In genomic region chr5:34177091-34177490, GRCm38 (mm10) we compare ENCODE assay signal across 16 mouse cellular contexts. TPM values are rescaled to one million over a fixed set of nuclear protein-coding genes. Genes with fewer than 3 reads are reported as not detected.
DNase-seq lines count a peak whose midpoint lies in the region; ATAC-seq and TF ChIP-seq lines count a peak whose summit lies in the region.
"Had no signal": no experiment of that assay in that cellular context is flagged by ENCODE, and none has a peak within 500 bp of the region (broad histone marks: within the 10 kb centered on the region; RNA-seq: fewer than 3 reads in every experiment).

No protein-coding gene starts in this region.

- no peaks in the 10 kb centered on the region for H3K27me3 ChIP-seq in heart, embryonic 12.5 days (replicated peaks)
- no peaks in the 10 kb centered on the region for H3K27me3 ChIP-seq in limb, embryonic 13.5 days
- H3K27me3 ChIP-seq: embryonic facial prominence, embryonic 12.5 days; liver, embryonic 15.5 days; neural tube, embryonic 15.5 days; stomach, embryonic 15.5 days had no signal

- H3K27ac ChIP-seq in heart, embryonic 12.5 days (ENCODE audit: poor library complexity, severe bottlenecking) = no peak overlapping the region
- H3K27ac ChIP-seq in limb, embryonic 13.5 days = no peak overlapping the region
- H3K27ac ChIP-seq: embryonic facial prominence, embryonic 12.5 days; forebrain, embryonic 10.5 days; heart, adult 2 months; kidney, postnatal 0 days; liver, embryonic 15.5 days; neural tube, embryonic 15.5 days; stomach, embryonic 15.5 days had no signal

- no peaks in the 10 kb centered on the region for H3K9me3 ChIP-seq in heart, embryonic 12.5 days (replicated peaks)
- no peaks in the 10 kb centered on the region for H3K9me3 ChIP-seq in limb, embryonic 13.5 days
- H3K9me3 ChIP-seq: embryonic facial prominence, embryonic 12.5 days; forebrain, embryonic 10.5 days; liver, embryonic 15.5 days; neural tube, embryonic 15.5 days; stomach, embryonic 15.5 days had no signal

- ATAC-seq in heart, embryonic 12.5 days (ENCODE audit: insufficient number of reproducible peaks, low FRiP score) = no peak
- ATAC-seq in limb, embryonic 13.5 days (ENCODE audit: low FRiP score, low read depth) = no peak

- peak; percentile 86 for DNase-seq in heart, adult 11 months
- DNase-seq in right cerebral cortex, postnatal 25 days = peak; percentile 4
- DNase-seq in right cerebral cortex, postnatal 4 days = no peak
- peak; percentile 86 for DNase-seq in brain, adult 2 months (ENCODE audit: low read depth, low spot score)
- no peak for DNase-seq in kidney, postnatal 25 days
- no peak for DNase-seq in lung, adult 2 months
- DNase-seq: heart, postnatal 14 days had no signal

- peaks cover 3% of the 10 kb centered on the region; the same call in 1 of the 2 replicates for H3K4me1 ChIP-seq in heart, embryonic 12.5 days (replicated peaks)
- H3K4me1 ChIP-seq in limb, embryonic 13.5 days = no peaks in the 10 kb centered on the region
- peaks cover 12% of the 10 kb centered on the region for H3K4me1 ChIP-seq in lung, adult 2 months (ENCODE audit: control insufficient read depth, insufficient read depth, low read length)
- H3K4me1 ChIP-seq: embryonic facial prominence, embryonic 12.5 days; liver, embryonic 15.5 days had no signal

- no peak overlapping the region for H3K4me3 ChIP-seq in heart, embryonic 12.5 days
- no peak overlapping the region for H3K4me3 ChIP-seq in limb, embryonic 13.5 days
- H3K4me3 ChIP-seq in lung, adult 2 months (replicated peaks; ENCODE audit: extremely low read depth, low read depth, low read length) = no peak overlapping the region
- H3K4me3 ChIP-seq: embryonic facial prominence, embryonic 12.5 days; forebrain, embryonic 10.5 days; heart, adult 2 months; liver, embryonic 15.5 days; neural tube, embryonic 15.5 days; stomach, embryonic 15.5 days had no signal

- TF ChIP-seq POLR2A in lung, adult 2 months (IDR thresholded peaks at IDR 0.05; ENCODE audit: borderline replicate concordance, extremely low read depth, low read depth, low read length) = no peak

- peaks cover 78% of the 10 kb centered on the region for H3K36me3 ChIP-seq in heart, embryonic 12.5 days
- H3K36me3 ChIP-seq in limb, embryonic 13.5 days = peaks cover 91% of the 10 kb centered on the region

- no peak for TF ChIP-seq CTCF in lung, adult 2 months (IDR thresholded peaks at IDR 0.05; ENCODE audit: insufficient read depth, low read length)

- H3K4me2 ChIP-seq in heart, embryonic 12.5 days = no peak overlapping the region
- no peak overlapping the region for H3K4me2 ChIP-seq in limb, embryonic 13.5 days (replicated peaks)
- H3K4me2 ChIP-seq: embryonic facial prominence, embryonic 12.5 days; liver, embryonic 15.5 days; neural tube, embryonic 15.5 days; stomach, embryonic 15.5 days had no signal

- 89% methylated on average over 2 of the region's 2 CpGs for WGBS in heart, embryonic 12.5 days
- WGBS in limb, embryonic 13.5 days = 96% methylated on average over 2 of the region's 2 CpGs
- WGBS in lung, adult 2 months = 80% methylated on average over 2 of the region's 2 CpGs

- H3K9ac ChIP-seq in heart, embryonic 12.5 days = no peak overlapping the region
- H3K9ac ChIP-seq in limb, embryonic 13.5 days = peak overlapping the region; percentile 5; the same call in 1 of the 2 replicates
- H3K9ac ChIP-seq: embryonic facial prominence, embryonic 12.5 days; liver, embryonic 15.5 days; neural tube, embryonic 15.5 days; stomach, embryonic 15.5 days had no signal

RNA-seq across cellular contexts. Expression of gene Haus3, which starts 7.8 kb away (rescaled TPM):
- polyA plus RNA-seq in heart, embryonic 12.5 days (2016; fragmentation: Nextera tagmentation; extraction: Ambion mirVana) = 30.8 and 32.0 TPM in 2 replicates
- 36.8 and 39.1 TPM in 2 replicates for polyA plus RNA-seq in limb, embryonic 13.5 days (2015; fragmentation: Nextera tagmentation; extraction: Ambion mirVana)
- polyA plus RNA-seq in lung, adult 2 months (2012; rRNA removed) = 0.46 and 0.49 TPM in 2 replicates

RNA-seq across cellular contexts. Expression of gene Poln, which starts 7.8 kb away (rescaled TPM):
- 0.37 and 0.40 TPM in 2 replicates for polyA plus RNA-seq in heart, embryonic 12.5 days (2016; fragmentation: Nextera tagmentation; extraction: Ambion mirVana)
- 0.52 and 0.84 TPM in 2 replicates for polyA plus RNA-seq in limb, embryonic 13.5 days (2015; fragmentation: Nextera tagmentation; extraction: Ambion mirVana)
- polyA plus RNA-seq in lung, adult 2 months (2012; rRNA removed) = 0.77 and 1.4 TPM in 2 replicates

RNA-seq across cellular contexts. Expression of gene Mxd4, which starts 10.4 kb away (rescaled TPM):
- 23.8 and 24.5 TPM in 2 replicates for polyA plus RNA-seq in heart, embryonic 12.5 days (2016; fragmentation: Nextera tagmentation; extraction: Ambion mirVana)
- polyA plus RNA-seq in limb, embryonic 13.5 days (2015; fragmentation: Nextera tagmentation; extraction: Ambion mirVana) = 36.4 and 39.6 TPM in 2 replicates
- 318 and 340 TPM in 2 replicates for polyA plus RNA-seq in lung, adult 2 months (2012; rRNA removed)

Comparison
In these comparisons a context has a peak if more than half of its experiments do, and no peak if none do; other contexts are left out.
1. DNase-seq: peak in heart, adult 11 months (single experiment), right cerebral cortex, postnatal 25 days (single experiment) and brain, adult 2 months (single experiment); none in right cerebral cortex, postnatal 4 days (single experiment), kidney, postnatal 25 days (0 of 2) and lung, adult 2 months (single experiment).
2. RNA of gene Haus3, which starts 7.8 kb away (polyA plus RNA-seq): 36.8 to 39.1 TPM in limb, embryonic 13.5 days and 30.8 to 32.0 TPM in heart, embryonic 12.5 days; 0.46 to 0.49 TPM in lung, adult 2 months; every median in the first group is over 10 times any median in the second.